Mouse (Mus musculus) liver, embryonic 11.5 days (tissue): ENCODE measurements around the gene Slc25a53. TPM values are rescaled to one million over a fixed set of nuclear protein-coding genes. Genes with fewer than 3 reads are reported as not detected.

ENCODE experiments used
- ATAC-seq: fragments of 200-750 bp; cut with Nextera tagmentation; replicated peaks from 2 replicates; pipeline ENCODE4 v1.8.0; 2017; ENCODE audit warnings: moderate number of reproducible peaks, mild to moderate bottlenecking, moderate TSS enrichment, moderate library complexity; ENCODE audit not compliant: low FRiP score
- DNase-seq: peaks from one replicate; pipeline ENCODE4 v3.0.0-alpha.2; 2017; ENCODE audit warnings: low spot score
- H3K27ac ChIP-seq: fragments of 300-500 bp; sonication (generic); 2 replicates; pipeline ENCODE4 v1.5.1; 2014; ENCODE audit warnings: mild to moderate bottlenecking, low read depth, low read length, control low read depth
- H3K27me3 ChIP-seq: fragments of 300-500 bp; sonication (generic); replicated peaks from 2 replicates; pipeline ENCODE4 v1.6.1; 2014; ENCODE audit warnings: low read length, mixed read lengths; ENCODE audit not compliant: control insufficient read depth, insufficient read depth
- H3K36me3 ChIP-seq: fragments of 300-500 bp; sonication (generic); 2 replicates; pipeline ENCODE4 v1.6.1; 2014; ENCODE audit warnings: mild to moderate bottlenecking, low read length, moderate library complexity, mixed read lengths; ENCODE audit not compliant: control insufficient read depth, insufficient read depth
- H3K4me1 ChIP-seq: fragments of 300-500 bp; sonication (generic); replicated peaks from 2 replicates; pipeline ENCODE4 v1.6.1; 2014; ENCODE audit warnings: low read length, mixed read lengths; ENCODE audit not compliant: control insufficient read depth, insufficient read depth
- H3K4me2 ChIP-seq: fragments of 300-500 bp; sonication (generic); 2 replicates; pipeline ENCODE4 v1.6.1; 2014; ENCODE audit warnings: mild to moderate bottlenecking, control low read depth, moderate library complexity
- H3K4me3 ChIP-seq: fragments of 300-500 bp; sonication (generic); 2 replicates; pipeline ENCODE4 v1.5.1; 2014; ENCODE audit warnings: low read depth, low read length, control low read depth
- H3K9ac ChIP-seq: fragments of 300-500 bp; sonication (generic); 2 replicates; pipeline ENCODE4 v1.6.1; 2014; ENCODE audit warnings: low read depth, low read length, control low read depth
- H3K9me3 ChIP-seq: fragments of 300-500 bp; sonication (generic); 2 replicates; pipeline ENCODE4 v1.6.1; 2016; ENCODE audit warnings: low read length, inconsistent platforms, mixed read lengths; ENCODE audit not compliant: control insufficient read depth
- WGBS: fragments of 180-500 bp; shearing (Covaris S2); extraction: QIAGEN DNeasy Blood & Tissue Kit; methylation state at CpG from one replicate; pipeline ENCODE4 v1.1.7; 2014; 5-methylcytosine and 5-hydroxymethylcytosine counted together
- polyA plus RNA-seq: library from polyadenylated mRNA; unstranded; fragments of >200 nt; fragmentation: Nextera tagmentation; extraction: Ambion mirVana; gene quantifications from 2 replicates; pipeline ENCODE4 v1.2.1, GENCODE M21; 2014

Gene Slc25a53
- polyA plus RNA-seq, 1 experiment from 2014 or later = 3.7 TPM

- Histone ChIP-seq H3K27me3 (no peaks in the 10 kb centered on the region), H3K36me3 (no peaks in the 10 kb centered on the region), H3K27ac (no peak overlapping the region), H3K4me2 (no peak overlapping the region), H3K9me3 (no peaks in the 10 kb centered on the region), H3K9ac (no peak overlapping the region), H3K4me1 (no peaks in the 10 kb centered on the region), H3K4me3 (no peak overlapping the region)
- no peak for DNase-seq
- no peak for ATAC-seq
- 15% methylated on average over 3 of the region's 3 CpGs for WGBS
Measured at GRCm38 (mm10) chrX:136937985-136938384, 100.1 kb downstream of the Slc25a53 start.

Other genes with a start within 250 kb of the Slc25a53 start
- 7.2 and 7.7 TPM in 2 replicates for gene Plp1, start 215.6 kb downstream of the Slc25a53 start, polyA plus RNA-seq
- gene Rab9b, start 169.5 kb downstream of the Slc25a53 start, polyA plus RNA-seq = not detected in 2 replicates
- not detected in 2 replicates for gene H2bfm, start 111.0 kb downstream of the Slc25a53 start, polyA plus RNA-seq
- gene Tmsb15b2, start 62.8 kb downstream of the Slc25a53 start, polyA plus RNA-seq = 14.5 and 21.1 TPM in 2 replicates
- 1.8 and 2.8 TPM in 2 replicates for gene Tmsb15l, start 61.4 kb downstream of the Slc25a53 start, polyA plus RNA-seq
- gene Tmsb15b1, start 61.4 kb downstream of the Slc25a53 start, polyA plus RNA-seq = 6.2 and 8.4 TPM in 2 replicates
- gene Zcchc18, start 45.1 kb downstream of the Slc25a53 start, polyA plus RNA-seq = 2.6 and 3.0 TPM in 2 replicates
- gene Fam199x, start 11.3 kb upstream of the Slc25a53 start, polyA plus RNA-seq = 4.2 and 4.9 TPM in 2 replicates
- gene Esx1, start 83.8 kb upstream of the Slc25a53 start, polyA plus RNA-seq = not detected in 2 replicates